Mouse (Mus musculus) CH12.LX (cell line): ENCODE results near the gene Kctd20. TPM values are rescaled to one million over a fixed set of nuclear protein-coding genes. Genes with fewer than 3 reads are reported as not detected.

Experiments used
- DNase-seq: peaks from one replicate; pipeline ENCODE4 v3.0.0-alpha.2; 2013; ENCODE audit errors: extremely low read depth
- H3K27ac ChIP-seq: 2 replicates; pipeline ENCODE4 v1.5.1; 2012; ENCODE audit warnings: low read depth, mild to moderate bottlenecking, control low read depth, moderate library complexity; ENCODE audit not compliant: insufficient read depth
- H3K27me3 ChIP-seq: replicated peaks from 2 replicates; pipeline ENCODE3; 2012; ENCODE audit warnings: inconsistent platforms
- H3K36me3 ChIP-seq, 2 experiments: replicated peaks in 1 of 2; 2 replicates each; pipeline versions ENCODE3 to v1.6.1; 2012; ENCODE audit warnings: inconsistent platforms in 1 of 2, low read length in 1 of 2, mild to moderate bottlenecking in 1 of 2, mixed read lengths in 1 of 2, moderate library complexity in 1 of 2; ENCODE audit not compliant: control insufficient read depth in 1 of 2, insufficient read depth in 1 of 2
- H3K4me1 ChIP-seq, 2 experiments: 2 replicates each; pipeline ENCODE4 v1.6.1; 2012; ENCODE audit warnings: inconsistent platforms in 1 of 2, moderate library complexity in 1 of 2; ENCODE audit not compliant: insufficient read depth in 2 of 2, control insufficient read depth in 1 of 2
- H3K4me2 ChIP-seq: 2 replicates; pipeline ENCODE4 v1.6.1; 2012; ENCODE audit warnings: low read depth, mild to moderate bottlenecking, control low read depth; ENCODE audit not compliant: poor library complexity, insufficient read depth, severe bottlenecking
- H3K4me3 ChIP-seq, 3 experiments: fragments of 150-350 bp in 1 of 3; sonication (generic) in 1 of 3; replicated peaks in 1 of 3; 2 replicates each; pipeline versions ENCODE3 to v1.5.1; 2011 to 2012; ENCODE audit warnings: low read depth in 2 of 3, low read length in 2 of 3, mild to moderate bottlenecking in 2 of 3, moderate library complexity in 2 of 3, control low read depth in 1 of 3, improper control_type of control experiment in 1 of 3, inconsistent platforms in 1 of 3, mixed read lengths in 1 of 3; ENCODE audit not compliant: poor library complexity in 1 of 3
- H3K79me2 ChIP-seq: replicated peaks from 2 replicates; pipeline ENCODE4 v1.6.1; 2012; ENCODE audit warnings: mild to moderate bottlenecking, moderate library complexity; ENCODE audit not compliant: control insufficient read depth, poor library complexity, insufficient read depth, severe bottlenecking; ENCODE audit errors: extremely low read depth
- H3K9ac ChIP-seq: 2 replicates; pipeline ENCODE4 v1.6.1; 2012; ENCODE audit warnings: low read depth, mild to moderate bottlenecking, control low read depth, moderate library complexity; ENCODE audit not compliant: insufficient read depth
- H3K9me3 ChIP-seq: replicated peaks from 2 replicates; pipeline ENCODE3; 2012; ENCODE audit warnings: low read length, inconsistent platforms, mixed read lengths
- HCFC1 ChIP-seq: IDR thresholded peaks from 2 replicates; pipeline ENCODE4 v1.6.1; 2012; ENCODE audit warnings: low read depth, mild to moderate bottlenecking, inconsistent platforms, low read length, improper control_type of control experiment
- JUND ChIP-seq: conservative IDR thresholded peaks from 2 replicates; pipeline ENCODE4 v1.6.1; 2011; ENCODE audit warnings: low read depth, low read length, improper control_type of control experiment
- MXI1 ChIP-seq: IDR thresholded peaks from 2 replicates; pipeline ENCODE4 v1.6.1; 2011; ENCODE audit warnings: mild to moderate bottlenecking, low read depth, low read length, improper control_type of control experiment
- NELFE ChIP-seq: IDR thresholded peaks from 2 replicates; pipeline ENCODE4 v1.6.1; 2011; ENCODE audit warnings: low read depth, low read length, improper control_type of control experiment
- PAX5 ChIP-seq: IDR thresholded peaks from 2 replicates; pipeline ENCODE4 v1.6.1; 2012; ENCODE audit warnings: low read length, inconsistent platforms, mixed read lengths
- SMC3 ChIP-seq: IDR thresholded peaks from 2 replicates; pipeline ENCODE4 v1.6.1; 2011; ENCODE audit warnings: low read depth, low read length, improper control_type of control experiment
- TCF12 ChIP-seq: IDR thresholded peaks from 2 replicates; pipeline ENCODE4 v1.6.1; 2014; ENCODE audit warnings: low read depth, mild to moderate bottlenecking, inconsistent platforms, low read length, improper control_type of control experiment
- USF1 ChIP-seq: IDR thresholded peaks from 2 replicates; pipeline ENCODE4 v1.6.1; 2014; ENCODE audit warnings: low read depth, mild to moderate bottlenecking, inconsistent platforms, low read length, improper control_type of control experiment
- ZC3H11A ChIP-seq: IDR thresholded peaks from 2 replicates; pipeline ENCODE4 v1.6.1; 2012; ENCODE audit warnings: low read depth, mild to moderate bottlenecking, inconsistent platforms, low read length, improper control_type of control experiment
- ZKSCAN1 ChIP-seq: IDR thresholded peaks from 2 replicates; pipeline ENCODE4 v1.6.1; 2012; ENCODE audit warnings: low read depth, inconsistent platforms, low read length, improper control_type of control experiment, borderline replicate concordance
- dilution Hi-C: fragments of 300-500 bp; cut with MboI; formaldehyde crosslinking; loops from 2 replicates; pipeline ENCODE4 v1.14.3; 2020; ENCODE audit warnings: low sequenced_read_pairs; ENCODE audit not compliant: extremely low pct_unique_long_range_greater_than_20kb, extremely low pct_ligation_motif_present
- in situ Hi-C: fragments of 300-500 bp; cut with MboI; formaldehyde crosslinking; loops from 3 replicates; pipeline ENCODE4 v1.14.3; 2019; ENCODE audit warnings: low sequenced_read_pairs, low pct_ligation_motif_present, low pct_unique_long_range_greater_than_20kb, mixed read lengths
- polyA plus RNA-seq: library from polyadenylated mRNA; unstranded; fragments of >175 nt; gene quantifications from 2 replicates; pipeline ENCODE4 v1.2.1, GENCODE M21; 2012; ENCODE audit warnings: low read depth; ENCODE audit not compliant: insufficient read length
- total RNA-seq, 2 experiments: library from RNA; depleted of rRNA; stranded (reverse); fragments of 300-350 nt in 1 of 2; fragments of >200 nt in 1 of 2; gene quantifications; 2 replicates each; pipeline ENCODE4 v1.2.3; 2012 to 2014

Kctd20 gene
- total and polyA plus RNA-seq, 3 experiments = 40.1 to 85.2 (median 68.5) TPM

GRCm38 (mm10) chr17:28953251-28953650, 1.5 kb downstream of the Kctd20 start:
- dilution Hi-C loops = no loop called here
- H3K9ac ChIP-seq = peak overlapping the region; percentile 95
- H3K27me3 ChIP-seq = no peaks in the 10 kb centered on the region
- peaks cover 9% of the 10 kb centered on the region for H3K9me3 ChIP-seq
- TF ChIP-seq JUND (no peak), MXI1 (0 out of 2 replicates have a peak, but pooled peaks have one; percentile 0)
- DNase-seq = no peak
- H3K4me2 ChIP-seq = peak overlapping the region; percentile 92
- H3K36me3 ChIP-seq = peaks cover 7 to 31% of the 10 kb centered on the region in 2 experiments
- H3K4me3 ChIP-seq = peak overlapping the region; percentile 77 to 79 (median 79)
- in situ Hi-C loops = no loop called here
- peaks cover 15 to 45% of the 10 kb centered on the region in 2 experiments for H3K4me1 ChIP-seq
- peaks cover 57% of the 10 kb centered on the region for H3K79me2 ChIP-seq
- no peak overlapping the region for H3K27ac ChIP-seq

- H3K9ac ChIP-seq = no peak overlapping the region
- dilution Hi-C loops (no loop called here), in situ Hi-C loops (no loop called here)
- H3K27ac ChIP-seq = no peak overlapping the region
- H3K4me3 ChIP-seq = no peak overlapping the region
- TF ChIP-seq SMC3 (no peak), ZC3H11A (no peak), USF1 (no peak), NELFE (no peak), PAX5 (no peak)
- peaks cover 8 to 40% of the 10 kb centered on the region in 2 experiments for H3K36me3 ChIP-seq
- no peaks in the 10 kb centered on the region for H3K27me3 ChIP-seq
- peak overlapping the region; percentile 92; the same call in 1 of the 2 replicates for H3K4me2 ChIP-seq
- H3K9me3 ChIP-seq = peaks cover 9% of the 10 kb centered on the region
- H3K79me2 ChIP-seq = peaks cover 58% of the 10 kb centered on the region
- DNase-seq = no peak
- H3K4me1 ChIP-seq = peaks cover 15 to 49% of the 10 kb centered on the region in 2 experiments
Measured at GRCm38 (mm10) chr17:28954416-28954815, 2.7 kb downstream of the Kctd20 start.

GRCm38 (mm10) chr17:28960597-28960996, 8.8 kb downstream of the Kctd20 start:
- H3K4me2 ChIP-seq = no peak overlapping the region
- dilution Hi-C loops (no loop called here), in situ Hi-C loops (no loop called here)
- peaks cover 0 to 67% of the 10 kb centered on the region in 2 experiments; a peak in 2 of 4 replicates for H3K4me1 ChIP-seq
- H3K27ac ChIP-seq = no peak overlapping the region
- H3K9ac ChIP-seq = no peak overlapping the region
- no peaks in the 10 kb centered on the region for H3K27me3 ChIP-seq
- H3K36me3 ChIP-seq = peaks cover 50 to 93% of the 10 kb centered on the region in 2 experiments
- TF ChIP-seq TCF12 (no peak), ZKSCAN1 (no peak), HCFC1 (no peak), SMC3 (peak; percentile 3; the same call in 1 of the 2 replicates)
- H3K79me2 ChIP-seq = peaks cover 41% of the 10 kb centered on the region
- DNase-seq = no peak
- H3K4me3 ChIP-seq = no peak overlapping the region
- H3K9me3 ChIP-seq = peaks cover 6% of the 10 kb centered on the region
